Mouse (Mus musculus) liver, embryonic 11.5 days (tissue): ENCODE results near the gene Ranbp2. TPM values are rescaled to one million over a fixed set of nuclear protein-coding genes. Genes with fewer than 3 reads are reported as not detected.
"Not testable (repeated sequence)": the region's sequence is repeated elsewhere in the genome, so short reads cannot be mapped to it uniquely, and the experiment has no call there.

Experiments
- ATAC-seq: fragments of 200-750 bp; cut with Nextera tagmentation; replicated peaks from 2 replicates; pipeline ENCODE4 v1.8.0; 2017; ENCODE audit warnings: moderate number of reproducible peaks, mild to moderate bottlenecking, moderate TSS enrichment, moderate library complexity; ENCODE audit not compliant: low FRiP score
- DNase-seq: peaks from one replicate; pipeline ENCODE4 v3.0.0-alpha.2; 2017; ENCODE audit warnings: low spot score
- H3K27ac ChIP-seq: fragments of 300-500 bp; sonication (generic); 2 replicates; pipeline ENCODE4 v1.5.1; 2014; ENCODE audit warnings: mild to moderate bottlenecking, low read depth, low read length, control low read depth
- H3K27me3 ChIP-seq: fragments of 300-500 bp; sonication (generic); replicated peaks from 2 replicates; pipeline ENCODE4 v1.6.1; 2014; ENCODE audit warnings: low read length, mixed read lengths; ENCODE audit not compliant: control insufficient read depth, insufficient read depth
- H3K36me3 ChIP-seq: fragments of 300-500 bp; sonication (generic); 2 replicates; pipeline ENCODE4 v1.6.1; 2014; ENCODE audit warnings: mild to moderate bottlenecking, low read length, moderate library complexity, mixed read lengths; ENCODE audit not compliant: control insufficient read depth, insufficient read depth
- H3K4me1 ChIP-seq: fragments of 300-500 bp; sonication (generic); replicated peaks from 2 replicates; pipeline ENCODE4 v1.6.1; 2014; ENCODE audit warnings: low read length, mixed read lengths; ENCODE audit not compliant: control insufficient read depth, insufficient read depth
- H3K4me2 ChIP-seq: fragments of 300-500 bp; sonication (generic); 2 replicates; pipeline ENCODE4 v1.6.1; 2014; ENCODE audit warnings: mild to moderate bottlenecking, control low read depth, moderate library complexity
- H3K4me3 ChIP-seq: fragments of 300-500 bp; sonication (generic); 2 replicates; pipeline ENCODE4 v1.5.1; 2014; ENCODE audit warnings: low read depth, low read length, control low read depth
- H3K9ac ChIP-seq: fragments of 300-500 bp; sonication (generic); 2 replicates; pipeline ENCODE4 v1.6.1; 2014; ENCODE audit warnings: low read depth, low read length, control low read depth
- H3K9me3 ChIP-seq: fragments of 300-500 bp; sonication (generic); 2 replicates; pipeline ENCODE4 v1.6.1; 2016; ENCODE audit warnings: low read length, inconsistent platforms, mixed read lengths; ENCODE audit not compliant: control insufficient read depth
- WGBS: fragments of 180-500 bp; shearing (Covaris S2); extraction: QIAGEN DNeasy Blood & Tissue Kit; methylation state at CpG from one replicate; pipeline ENCODE4 v1.1.7; 2014; 5-methylcytosine and 5-hydroxymethylcytosine counted together
- polyA plus RNA-seq: library from polyadenylated mRNA; unstranded; fragments of >200 nt; fragmentation: Nextera tagmentation; extraction: Ambion mirVana; gene quantifications from 2 replicates; pipeline ENCODE4 v1.2.1, GENCODE M21; 2014

The Ranbp2 gene
- polyA plus RNA-seq, 1 experiment from 2014 or later: 38.1 TPM

GRCm38 (mm10) chr10:58529358-58529757 is 82.6 kb downstream of the Ranbp2 start:
- no peaks in the 10 kb centered on the region for H3K27me3 ChIP-seq
- WGBS: 82% methylated on average over 1 of the region's 1 CpGs
- no peaks in the 10 kb centered on the region for H3K4me1 ChIP-seq
- peaks cover under 1% of the 10 kb centered on the region; the same call in 1 of the 2 replicates for H3K36me3 ChIP-seq
- no peak overlapping the region for H3K27ac ChIP-seq
- ATAC-seq: no peak
- H3K9ac ChIP-seq: no peak overlapping the region
- H3K9me3 ChIP-seq: no peaks in the 10 kb centered on the region
- DNase-seq: no peak
- no peak overlapping the region for H3K4me3 ChIP-seq
- H3K4me2 ChIP-seq: no peak overlapping the region

- no peaks in the 10 kb centered on the region for H3K4me1 ChIP-seq
- H3K36me3 ChIP-seq: no peaks in the 10 kb centered on the region
- H3K4me2 ChIP-seq: no peak overlapping the region
- no peaks in the 10 kb centered on the region for H3K27me3 ChIP-seq
- no peaks in the 10 kb centered on the region for H3K9me3 ChIP-seq
- WGBS: 82% methylated on average over 10 of the region's 10 CpGs
- no peak overlapping the region for H3K9ac ChIP-seq
- H3K27ac ChIP-seq: no peak overlapping the region
- ATAC-seq: no peak
- no peak for DNase-seq
- no peak overlapping the region for H3K4me3 ChIP-seq
Measured at GRCm38 (mm10) chr10:58530896-58531790, 84.4 kb downstream of the Ranbp2 start.

- no peak overlapping the region for H3K4me3 ChIP-seq
- no peaks in the 10 kb centered on the region for H3K36me3 ChIP-seq
Measured at GRCm38 (mm10) chr10:58532177-58532576, 85.5 kb downstream of the Ranbp2 start.

GRCm38 (mm10) chr10:58536276-58536675 is 89.6 kb downstream of the Ranbp2 start:
- not testable (repeated sequence) for H3K4me3 ChIP-seq, H3K27me3 ChIP-seq, H3K36me3 ChIP-seq, ATAC-seq, H3K27ac ChIP-seq, H3K9ac ChIP-seq, DNase-seq, H3K4me1 ChIP-seq, H3K9me3 ChIP-seq, H3K4me2 ChIP-seq
- WGBS: 87% methylated on average over 5 of the region's 5 CpGs

More at GRCm38 (mm10) chr10:58532177-58532576, 85.5 kb downstream of the Ranbp2 start:
- Histone ChIP-seq H3K4me2 (no peak overlapping the region), H3K9ac (no peak overlapping the region), H3K27me3 (no peaks in the 10 kb centered on the region), H3K9me3 (no peaks in the 10 kb centered on the region), H3K27ac (no peak overlapping the region), H3K4me1 (no peaks in the 10 kb centered on the region)
- 89% methylated on average over 2 of the region's 2 CpGs for WGBS
- no peak for ATAC-seq
- DNase-seq: no peak

- Histone ChIP-seq H3K4me3 (no peak overlapping the region), H3K4me1 (no peaks in the 10 kb centered on the region), H3K27ac (no peak overlapping the region), H3K4me2 (no peak overlapping the region), H3K9ac (no peak overlapping the region), H3K9me3 (no peaks in the 10 kb centered on the region), H3K36me3 (no peaks in the 10 kb centered on the region; the same call in 1 of the 2 replicates), H3K27me3 (no peaks in the 10 kb centered on the region)
- no peak for ATAC-seq
- 68% methylated on average over 13 of the region's 13 CpGs for WGBS
- DNase-seq: no peak
Measured at GRCm38 (mm10) chr10:58540613-58541012, 93.9 kb downstream of the Ranbp2 start.

Other genes starting within 250 kb of the Ranbp2 start
- not detected in 2 replicates for gene AW822073, start 222.0 kb upstream of the Ranbp2 start, polyA plus RNA-seq
- not detected in 2 replicates for gene Duxf3, start 214.2 kb upstream of the Ranbp2 start, polyA plus RNA-seq
- gene Gm4981, start 210.2 kb upstream of the Ranbp2 start, polyA plus RNA-seq: not detected in 2 replicates
- 37.1 and 37.6 TPM in 2 replicates for gene Gcc2, start 191.4 kb upstream of the Ranbp2 start, polyA plus RNA-seq
- 110 and 131 TPM in 2 replicates for gene Lims1, start 123.5 kb upstream of the Ranbp2 start, polyA plus RNA-seq
- gene Ccdc138, start 51.0 kb downstream of the Ranbp2 start, polyA plus RNA-seq: 4.9 and 5.3 TPM in 2 replicates
- gene Edar, start 228.7 kb downstream of the Ranbp2 start, polyA plus RNA-seq: 0.04 TPM in 1 of 2 replicates, not detected in the other